Mouse (Mus musculus) megakaryocyte, embryonic 14.5 days (primary cell): ENCODE measurements at regions not wholly inside any gene's neighbourhood (a gene's known extent, or its start where the extent isn't known, plus 50 kb on each side); places are given as distances from the start of the nearest gene placed in this dataset.
A peak's percentile ranks its signal among the peaks of the same experiment; 100 is the strongest.

Experiments
- H3K27me3 ChIP-seq: replicated peaks from 2 replicates; pipeline ENCODE3; 2012; ENCODE audit warnings: inconsistent platforms
- H3K36me3 ChIP-seq: replicated peaks from 2 replicates; pipeline ENCODE3; 2012; ENCODE audit warnings: low read length, inconsistent platforms, mixed read lengths
- H3K4me1 ChIP-seq: 2 replicates; pipeline ENCODE4 v1.6.1; 2012; ENCODE audit warnings: inconsistent platforms
- H3K4me3 ChIP-seq: replicated peaks from 2 replicates; pipeline ENCODE3; 2012; ENCODE audit warnings: moderate library complexity, mild to moderate bottlenecking, inconsistent platforms
- H3K9me3 ChIP-seq: 2 replicates; pipeline ENCODE4 v1.6.1; 2012; ENCODE audit warnings: inconsistent platforms
- FLI1 ChIP-seq: IDR thresholded peaks from 2 replicates; pipeline ENCODE4 v1.6.1; 2012; ENCODE audit warnings: low read length, inconsistent platforms, mixed read lengths
- GATA1 ChIP-seq: IDR thresholded peaks from 3 replicates; pipeline ENCODE4 v1.6.1; 2012; ENCODE audit warnings: mixed read lengths, low read length, inconsistent platforms, borderline replicate concordance

DNA sequence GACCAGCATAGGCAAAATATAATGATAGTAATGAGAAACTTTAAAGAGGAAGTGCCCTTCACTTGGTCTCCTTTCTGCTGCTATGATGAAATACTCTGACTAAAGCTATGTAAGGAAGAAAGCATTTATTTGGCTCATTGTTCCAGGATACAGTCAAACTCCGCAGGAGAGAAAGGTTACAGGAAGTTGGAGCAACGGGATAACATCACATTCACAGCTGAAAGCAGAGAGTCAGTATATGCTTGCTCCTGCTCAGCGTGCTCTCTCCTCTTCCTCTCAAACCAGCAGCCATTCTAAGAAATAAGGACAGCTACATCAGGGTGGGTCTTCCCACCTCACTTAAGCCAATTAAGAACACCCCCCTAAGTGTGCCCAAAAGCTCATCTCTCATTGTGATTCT lies 98.9 kb upstream of the Syt10 start:
- Histone ChIP-seq H3K9me3 (peaks cover 23% of the 10 kb centered on the region), H3K36me3 (no peaks in the 10 kb centered on the region), H3K4me3 (no peak overlapping the region), H3K27me3 (no peaks in the 10 kb centered on the region), H3K4me1 (no peaks in the 10 kb centered on the region)
- no peak for TF ChIP-seq FLI1
- TF ChIP-seq GATA1, result no peak

DNA sequence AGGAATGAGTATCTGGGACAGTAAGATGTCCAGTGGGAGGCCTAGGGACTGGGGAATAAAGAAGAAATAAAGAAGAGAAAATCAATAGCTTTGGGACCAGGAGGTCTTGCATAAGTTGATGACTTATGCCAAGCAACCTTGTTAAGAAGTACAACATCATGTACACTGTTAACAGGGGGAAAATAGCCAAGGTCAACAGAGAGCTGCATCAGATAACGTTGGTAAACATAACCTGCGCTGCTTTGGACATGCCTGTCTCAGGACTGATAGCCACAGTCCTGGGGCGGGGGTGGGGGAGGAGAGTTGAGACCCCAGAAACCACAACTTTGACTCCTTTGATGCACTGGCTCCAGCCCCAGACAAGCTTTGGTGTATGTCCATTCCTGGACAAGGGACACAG lies 90.7 kb upstream of the Syt10 start:
- TF ChIP-seq FLI1 (no peak), GATA1 (no peak)
- Histone ChIP-seq H3K9me3 (peaks cover 12% of the 10 kb centered on the region), H3K27me3 (no peaks in the 10 kb centered on the region), H3K4me3 (no peak overlapping the region), H3K36me3 (no peaks in the 10 kb centered on the region), H3K4me1 (no peaks in the 10 kb centered on the region)

DNA sequence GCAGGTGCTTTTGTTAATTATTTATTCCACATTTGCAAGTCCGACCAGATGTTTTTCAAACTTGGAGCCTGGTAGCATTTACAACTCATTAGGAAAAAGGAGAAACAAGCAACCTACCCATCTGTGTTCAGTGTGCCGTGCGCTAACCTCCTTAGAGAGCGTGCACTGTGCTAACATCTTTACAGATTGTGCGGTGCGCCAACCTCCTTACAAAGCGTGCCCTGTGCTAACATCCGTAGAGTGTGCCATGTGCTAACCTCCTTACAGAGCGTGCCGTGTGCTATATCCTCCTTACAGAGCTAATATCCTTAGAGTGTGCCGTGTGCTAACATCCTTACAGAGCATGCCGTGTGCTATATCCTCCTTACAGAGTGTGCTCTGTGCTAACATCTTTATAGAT lies 73.9 kb upstream of the Syt10 start:
- no peak for TF ChIP-seq GATA1
- no peak for TF ChIP-seq FLI1
- Histone ChIP-seq H3K9me3 (0 out of 2 replicates have a peak, but pooled peaks cover 5% of the 10 kb centered on the region), H3K36me3 (no peaks in the 10 kb centered on the region), H3K4me1 (no peaks in the 10 kb centered on the region), H3K27me3 (no peaks in the 10 kb centered on the region), H3K4me3 (peak overlapping the region; percentile 38)

DNA sequence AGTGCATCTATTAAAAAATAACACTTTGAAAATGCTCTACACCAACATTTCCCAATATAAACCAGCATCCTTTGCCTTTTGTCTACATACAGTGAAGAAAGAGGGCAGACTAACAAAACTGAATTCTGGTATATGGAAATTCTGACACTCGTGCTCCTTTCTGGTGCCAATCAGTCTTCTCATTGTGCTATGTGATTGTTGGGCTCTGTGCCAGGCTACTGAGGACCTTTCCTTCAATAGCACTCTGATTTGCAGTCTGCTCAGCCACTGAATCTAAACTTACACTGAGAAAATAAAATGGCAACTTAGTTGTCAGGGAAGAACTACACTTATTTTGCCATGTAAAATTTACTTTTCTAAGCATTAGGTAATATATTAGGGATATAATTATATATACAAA lies 61.4 kb upstream of the Syt10 start:
- H3K4me3 ChIP-seq, result no peak overlapping the region
- H3K9me3 ChIP-seq, result peaks cover 7% of the 10 kb centered on the region; the same call in 1 of the 2 replicates
- no peak for TF ChIP-seq FLI1
- no peak for TF ChIP-seq GATA1
- H3K27me3 ChIP-seq, result no peaks in the 10 kb centered on the region
- H3K4me1 ChIP-seq, result no peaks in the 10 kb centered on the region
- H3K36me3 ChIP-seq, result no peaks in the 10 kb centered on the region

DNA sequence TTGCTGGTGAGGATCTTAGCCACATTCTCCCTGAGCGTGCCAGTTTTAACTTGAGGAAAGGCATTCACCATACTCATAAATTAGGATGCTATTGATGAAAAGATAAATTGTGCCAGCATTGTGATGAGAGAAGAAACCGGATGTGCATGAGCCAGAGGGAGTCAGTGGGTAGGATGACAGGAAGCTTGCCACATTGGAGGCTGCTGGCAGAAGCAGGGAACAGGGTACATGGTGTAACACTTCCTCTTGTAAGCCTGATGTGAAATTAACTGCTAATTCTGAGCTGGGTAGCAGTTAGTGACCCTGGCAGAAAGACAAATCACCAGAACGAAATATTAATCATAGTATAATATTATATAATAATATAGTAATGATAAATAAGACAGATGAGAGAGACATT lies 52.0 kb upstream of the Syt10 start:
- no peak for TF ChIP-seq GATA1
- TF ChIP-seq FLI1, result no peak
- Histone ChIP-seq H3K4me3 (no peak overlapping the region), H3K4me1 (no peaks in the 10 kb centered on the region), H3K9me3 (no peaks in the 10 kb centered on the region; the same call in 1 of the 2 replicates), H3K36me3 (no peaks in the 10 kb centered on the region), H3K27me3 (no peaks in the 10 kb centered on the region)
